ENCODE assay signal across 18 mouse cellular contexts in the genomic region with DNA sequence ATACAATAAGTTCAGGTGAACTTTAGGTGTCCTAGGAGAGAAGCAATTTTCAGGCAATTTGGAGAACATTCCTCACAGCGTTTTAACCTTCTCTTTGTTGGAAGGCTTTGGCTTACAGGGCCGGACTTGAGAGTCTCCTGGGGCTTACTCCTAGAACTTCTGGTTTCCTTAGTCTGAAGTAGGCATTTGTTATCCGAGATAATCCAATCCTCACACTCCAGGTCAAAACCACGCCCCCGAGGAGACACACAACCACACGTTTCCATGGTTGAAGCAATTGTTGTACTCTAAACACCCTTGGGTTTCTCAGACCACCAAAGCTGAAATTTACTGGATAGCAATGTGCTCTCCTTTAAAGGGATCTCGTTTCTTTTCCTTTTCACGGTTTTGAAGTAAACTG.
"Had no signal": no experiment of that assay in that cellular context is flagged by ENCODE, and none has a peak within 500 bp of the region (broad histone marks: within the 10 kb centered on the region; RNA-seq: fewer than 3 reads in every experiment).

No protein-coding gene starts in this region.

- H3K4me3 ChIP-seq: kidney, embryonic 15.5 days; liver, embryonic 12.5 days; liver, embryonic 15.5 days; lung, embryonic 15.5 days; neural tube, embryonic 12.5 days had no signal

- H3K27me3 ChIP-seq: kidney, embryonic 15.5 days; liver, embryonic 12.5 days; liver, embryonic 15.5 days; lung, embryonic 15.5 days; neural tube, embryonic 12.5 days had no signal

- DNase-seq: kidney, adult 11 months; kidney, adult 8-10 months; kidney, postnatal 10 days; kidney, postnatal 36 days; layer of hippocampus, adult 9-11 months; liver; lung, adult 18-20 months; lung, postnatal 10 days; lung, postnatal 4 days; midbrain, embryonic 14.5 days; thymus, adult 18-20 months; thymus, postnatal 36 days had no signal

- ATAC-seq: liver, embryonic 12.5 days had no signal

- H3K9me3 ChIP-seq: kidney, embryonic 15.5 days; liver, embryonic 12.5 days; liver, embryonic 15.5 days; lung, embryonic 15.5 days; neural tube, embryonic 12.5 days had no signal

- H3K27ac ChIP-seq: kidney, embryonic 15.5 days; liver, embryonic 12.5 days; liver, embryonic 15.5 days; lung, embryonic 15.5 days; neural tube, embryonic 12.5 days had no signal

- H3K36me3 ChIP-seq: kidney, embryonic 15.5 days; liver, embryonic 12.5 days; liver, embryonic 15.5 days; lung, embryonic 15.5 days; neural tube, embryonic 12.5 days had no signal

- H3K4me1 ChIP-seq: liver, embryonic 12.5 days; liver, embryonic 15.5 days; lung, embryonic 15.5 days; neural tube, embryonic 12.5 days had no signal

- H3K4me2 ChIP-seq: kidney, embryonic 15.5 days; liver, embryonic 12.5 days; liver, embryonic 15.5 days; lung, embryonic 15.5 days; midbrain, embryonic 11.5 days; neural tube, embryonic 12.5 days had no signal

- H3K9ac ChIP-seq: kidney, embryonic 15.5 days; liver, embryonic 12.5 days; liver, embryonic 15.5 days; lung, embryonic 15.5 days; neural tube, embryonic 12.5 days had no signal
